Mouse (Mus musculus): ENCODE measurements at regions not wholly inside any gene's neighbourhood (a gene's known extent, or its start where the extent isn't known, plus 50 kb on each side); places are given as distances from the start of the nearest gene placed in this dataset.
"Not testable (repeated sequence)": the region's sequence is repeated elsewhere in the genome, so short reads cannot be mapped to it uniquely, and the experiment has no call there.

- no peak for ATAC-seq (replicated peaks)
Measured at GRCm38 (mm10) chr1:143318381-143318780, 322.1 kb upstream of the B3galt2 start.

GRCm38 (mm10) chr1:143319568-143319967, 320.9 kb upstream of the B3galt2 start:
- Histone ChIP-seq H3K4me2 (replicated peaks) (no peak overlapping the region), H3K36me3 (no peaks in the 10 kb centered on the region), H3K4me3 (no peak overlapping the region), H3K4me1 (no peaks in the 10 kb centered on the region), H3K27ac (replicated peaks) (no peak overlapping the region), H3K9ac (replicated peaks) (no peak overlapping the region), H3K27me3 (no peaks in the 10 kb centered on the region), H3K9me3 (no peaks in the 10 kb centered on the region)
- WGBS, result 92% methylated on average over 7 of the region's 7 CpGs
- no peak for ATAC-seq (replicated peaks)

More at GRCm38 (mm10) chr1:143318381-143318780, 322.1 kb upstream of the B3galt2 start:
- Histone ChIP-seq H3K9ac (replicated peaks) (no peak overlapping the region), H3K4me1 (no peaks in the 10 kb centered on the region), H3K4me3 (no peak overlapping the region), H3K27ac (replicated peaks) (no peak overlapping the region), H3K9me3 (no peaks in the 10 kb centered on the region), H3K4me2 (replicated peaks) (no peak overlapping the region), H3K36me3 (no peaks in the 10 kb centered on the region), H3K27me3 (no peaks in the 10 kb centered on the region)
- WGBS, result 94% methylated on average over 12 of the region's 12 CpGs

GRCm38 (mm10) chr1:143351388-143351787, 289.1 kb upstream of the B3galt2 start:
- Histone ChIP-seq H3K27ac (replicated peaks) (no peak overlapping the region), H3K9me3 (no peaks in the 10 kb centered on the region), H3K9ac (replicated peaks) (no peak overlapping the region), H3K36me3 (no peaks in the 10 kb centered on the region), H3K4me1 (no peaks in the 10 kb centered on the region), H3K4me3 (no peak overlapping the region), H3K27me3 (no peaks in the 10 kb centered on the region), H3K4me2 (replicated peaks) (no peak overlapping the region)
- no peak for ATAC-seq (replicated peaks)
- WGBS, result 91% methylated on average over 1 of the region's 1 CpGs

- H3K9me3 ChIP-seq; H3K9ac ChIP-seq (replicated peaks); H3K4me2 ChIP-seq (replicated peaks); H3K36me3 ChIP-seq; H3K27me3 ChIP-seq; H3K27ac ChIP-seq (replicated peaks); ATAC-seq (replicated peaks); H3K4me3 ChIP-seq; H3K4me1 ChIP-seq: not testable (repeated sequence)
Measured at GRCm38 (mm10) chr1:143360256-143360655, 280.2 kb upstream of the B3galt2 start.

- H3K27me3 ChIP-seq, result no peaks in the 10 kb centered on the region
- no peaks in the 10 kb centered on the region for H3K36me3 ChIP-seq
- no peak overlapping the region for H3K4me3 ChIP-seq
- H3K9ac ChIP-seq (replicated peaks), result no peak overlapping the region
- no peaks in the 10 kb centered on the region for H3K4me1 ChIP-seq
- no peak overlapping the region for H3K4me2 ChIP-seq (replicated peaks)
- H3K27ac ChIP-seq (replicated peaks), result no peak overlapping the region
- H3K9me3 ChIP-seq, result no peaks in the 10 kb centered on the region
- no peak for ATAC-seq (replicated peaks)
- 88% methylated on average over 4 of the region's 4 CpGs for WGBS
Measured at GRCm38 (mm10) chr1:143391851-143392250, 248.6 kb upstream of the B3galt2 start.

All from forebrain, embryonic 15.5 days (tissue).